Comparison of ENCODE assay signal across 9 mouse cellular contexts in genomic region chr4:109982681-109983265, GRCm38 (mm10). TPM values are rescaled to one million over a fixed set of nuclear protein-coding genes. Genes with fewer than 3 reads are reported as not detected.
A peak's percentile ranks its signal among the peaks of the same experiment; 100 is the strongest.
DNase-seq lines count a peak whose midpoint lies in the region; ATAC-seq and TF ChIP-seq lines count a peak whose summit lies in the region.
"Had no signal": no experiment of that assay in that cellular context is flagged by ENCODE, and none has a peak within 500 bp of the region (broad histone marks: within the 10 kb centered on the region; RNA-seq: fewer than 3 reads in every experiment).

No protein-coding gene starts in this region.

- no peak for TF ChIP-seq POLR2A in spleen, adult 2 months (IDR thresholded peaks at IDR 0.05; ENCODE audit: low read depth, low read length)

- TF ChIP-seq CTCF in spleen, adult 2 months (IDR thresholded peaks at IDR 0.05; ENCODE audit: extremely low read depth, insufficient read depth, insufficient read length, insufficient replicate concordance) = no peak

- 7% methylated on average over 30 of the region's 30 CpGs for WGBS in spleen, adult 2 months
- 3% methylated on average over 26 of the region's 30 CpGs for WGBS in liver, embryonic 13.5 days (ENCODE audit: insufficient replicate concordance)

- DNase-seq in CD4-positive, CD25-positive, alpha-beta regulatory T cell, adult 2 months (ENCODE audit: low read depth, low spot score) = peak; percentile 6
- DNase-seq in spleen, adult 2 months (ENCODE audit: low read depth in 1 of 2, low spot score in 2 of 2) = no peak
- DNase-seq in spleen, postnatal 10 days (ENCODE audit: low spot score in 2 of 2) = no peak
- no peak for DNase-seq in liver, embryonic 13.5 days
- no peak for DNase-seq in urinary bladder, adult 2 months (ENCODE audit: low spot score)
- no peak for DNase-seq in spleen, postnatal 36 days (ENCODE audit: low spot score in 2 of 2)

- H3K4me2 ChIP-seq in liver, embryonic 13.5 days = peak overlapping the region; percentile 40

- peak overlapping the region; percentile 4; the same call in 1 of the 2 replicates for H3K4me3 ChIP-seq in spleen, adult 2 months (ENCODE audit: extremely low read depth, insufficient read depth, insufficient read length)
- peak overlapping the region; percentile 32; the same call in 1 of the 2 replicates for H3K4me3 ChIP-seq in liver, embryonic 13.5 days (replicated peaks)

- no peak overlapping the region for H3K27ac ChIP-seq in spleen, adult 2 months (ENCODE audit: insufficient read depth, low read length)
- no peak overlapping the region for H3K27ac ChIP-seq in liver, embryonic 13.5 days
- H3K27ac ChIP-seq: macrophage had no signal

- no peak overlapping the region for H3K9ac ChIP-seq in liver, embryonic 13.5 days

- H3K36me3 ChIP-seq in spleen, adult 2 months (ENCODE audit: control insufficient read depth, insufficient read depth, low read length) = no peaks in the 10 kb centered on the region
- H3K36me3 ChIP-seq in liver, embryonic 13.5 days = no peaks in the 10 kb centered on the region

- H3K9me3 ChIP-seq in liver, embryonic 13.5 days (replicated peaks) = no peaks in the 10 kb centered on the region

- ATAC-seq in CD4-positive, CD25-positive, alpha-beta regulatory T cell, adult 4 months = no peak
- no peak for ATAC-seq in liver, embryonic 13.5 days (ENCODE audit: low read depth)
- ATAC-seq in granulocyte monocyte progenitor cell, adult 5-6 weeks (replicated peaks; ENCODE audit: poor library complexity, severe bottlenecking) = no peak

- H3K4me1 ChIP-seq in spleen, adult 2 months (ENCODE audit: control insufficient read depth, insufficient read depth, insufficient read length) = peaks cover 11% of the 10 kb centered on the region
- peaks cover 25% of the 10 kb centered on the region for H3K4me1 ChIP-seq in liver, embryonic 13.5 days (replicated peaks)

- H3K27me3 ChIP-seq in spleen, adult 2 months (ENCODE audit: control insufficient read depth, insufficient read depth, low read length) = peaks cover 50% of the 10 kb centered on the region
- peaks cover 100% of the 10 kb centered on the region for H3K27me3 ChIP-seq in liver, embryonic 13.5 days

RNA-seq across cellular contexts. Expression of gene Dmrta2, which starts 4.9 kb away (rescaled TPM):
- polyA plus RNA-seq in CD4-positive, CD25-positive, alpha-beta regulatory T cell, adult 4 months (2017; shearing (Covaris generic)) = not detected
- polyA plus RNA-seq in spleen, adult 2 months (2012; rRNA removed) = 0.22 and 0.31 TPM in 2 replicates
- polyA plus RNA-seq in liver, embryonic 13.5 days (2015; fragmentation: Nextera tagmentation; extraction: Ambion mirVana) = not detected in 2 replicates
- 0.22 and 0.28 TPM in 2 replicates for polyA plus RNA-seq in urinary bladder, adult 2 months (2012; rRNA removed)
- not detected in 2 replicates for total RNA-seq in granulocyte monocyte progenitor cell, adult 5-6 weeks (2014; fragmentation: Nextera tagmentation)
- total RNA-seq in granulocyte monocyte progenitor cell, adult 5-6 weeks (2017) = not detected in 2 replicates
